In the genomic region with DNA sequence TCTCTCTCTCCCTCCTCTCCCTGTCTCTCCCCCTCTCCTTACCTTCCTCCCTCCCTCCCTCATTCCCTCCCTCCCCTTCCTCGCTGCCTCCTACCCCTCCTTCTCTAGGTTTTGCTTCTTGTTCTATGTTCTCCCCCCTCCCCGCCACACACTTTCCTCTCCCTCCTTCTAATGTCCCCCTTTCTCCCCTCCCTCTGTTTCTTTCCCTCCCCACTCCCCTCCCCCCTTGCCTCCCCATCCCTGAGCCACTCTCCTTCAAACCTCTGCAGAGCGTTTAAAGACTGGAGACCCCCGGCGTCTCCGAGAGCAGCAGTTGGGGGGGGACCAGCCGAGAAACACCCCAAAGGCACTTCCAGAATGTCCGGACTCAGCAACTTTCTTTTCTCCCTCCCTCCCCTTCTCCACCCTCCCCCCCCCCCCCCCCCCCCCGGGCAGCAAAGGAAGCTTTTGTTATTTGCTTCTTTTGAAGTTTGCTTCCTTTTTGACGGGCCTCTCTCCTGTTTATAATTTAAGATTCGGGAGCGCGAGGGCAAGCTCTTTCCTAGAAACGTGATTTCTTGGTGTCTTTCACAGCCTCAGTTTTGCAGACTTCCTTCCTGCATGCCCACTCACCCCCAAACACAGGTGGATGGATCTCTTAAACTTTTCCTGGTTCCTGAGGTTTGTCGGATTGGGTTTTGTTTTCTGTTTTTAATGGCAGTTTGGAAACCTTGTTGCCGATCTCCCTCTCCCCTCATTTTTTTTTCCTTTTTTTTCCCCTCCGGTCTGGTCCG, we compare ENCODE assay signal across 11 mouse cellular contexts. TPM values are rescaled to one million over a fixed set of nuclear protein-coding genes. Genes with fewer than 3 reads are reported as not detected.
DNase-seq lines count a peak whose midpoint lies in the region; ATAC-seq and TF ChIP-seq lines count a peak whose summit lies in the region.
"Had no signal": no experiment of that assay in that cellular context is flagged by ENCODE, and none has a peak within 500 bp of the region (broad histone marks: within the 10 kb centered on the region; RNA-seq: fewer than 3 reads in every experiment).

No protein-coding gene starts in this region.

- H3K79me2 ChIP-seq in myocyte (ENCODE audit: control insufficient read depth, insufficient read depth): peaks cover 16% of the 10 kb centered on the region

- H3K4me1 ChIP-seq in hindbrain, embryonic 10.5 days (replicated peaks): peaks cover 50% of the 10 kb centered on the region
- 0 out of 2 replicates have a peak, but pooled peaks cover 3% of the 10 kb centered on the region for H3K4me1 ChIP-seq in lung, postnatal 0 days (ENCODE audit: insufficient read depth, low read depth, low read length)

- no peak for TF ChIP-seq POLR2A in brain, embryonic 14.5 days (IDR thresholded peaks at IDR 0.05; ENCODE audit: borderline replicate concordance, extremely low read depth, insufficient read depth, insufficient read length, poor library complexity, severe bottlenecking)
- no peak for TF ChIP-seq POLR2A in myocyte (IDR thresholded peaks at IDR 0.05; ENCODE audit: insufficient read length, low read depth)

- under 1% methylated on average over 18 of the region's 18 CpGs for WGBS in hindbrain, embryonic 10.5 days
- WGBS in lung, postnatal 0 days: 2% methylated on average over 17 of the region's 18 CpGs

- no peak overlapping the region for H3K9ac ChIP-seq in lung, postnatal 0 days (replicated peaks; ENCODE audit: low read depth)
- H3K9ac ChIP-seq: liver, embryonic 15.5 days had no signal

- ATAC-seq in lung, postnatal 0 days: no peak

- no peak overlapping the region for H3ac ChIP-seq in myocyte (ENCODE audit: control insufficient read depth, insufficient read length)

- peaks cover 100% of the 10 kb centered on the region for H3K27me3 ChIP-seq in hindbrain, embryonic 10.5 days (ENCODE audit: insufficient read depth, poor library complexity, severe bottlenecking)
- no peaks in the 10 kb centered on the region for H3K27me3 ChIP-seq in myocyte (ENCODE audit: control insufficient read depth, insufficient read depth, insufficient read length)
- peaks cover 90% of the 10 kb centered on the region for H3K27me3 ChIP-seq in lung, postnatal 0 days (replicated peaks; ENCODE audit: insufficient read depth, low read length)

- H3K4me3 ChIP-seq in hindbrain, embryonic 10.5 days: peak overlapping the region; percentile 69
- H3K4me3 ChIP-seq in myocyte: peak overlapping the region; percentile 51
- no peak overlapping the region for H3K4me3 ChIP-seq in lung, postnatal 0 days (ENCODE audit: low read depth, low read length)
- H3K4me3 ChIP-seq: liver, embryonic 15.5 days had no signal

- peak overlapping the region; percentile 94 for H3K27ac ChIP-seq in hindbrain, embryonic 10.5 days
- no peak overlapping the region for H3K27ac ChIP-seq in lung, postnatal 0 days (ENCODE audit: low read length)
- H3K27ac ChIP-seq: liver, embryonic 15.5 days had no signal

- H3K9me3 ChIP-seq in hindbrain, embryonic 10.5 days: no peaks in the 10 kb centered on the region
- no peaks in the 10 kb centered on the region for H3K9me3 ChIP-seq in lung, postnatal 0 days (ENCODE audit: low read length)
- H3K9me3 ChIP-seq: liver, embryonic 15.5 days had no signal

- TF ChIP-seq CTCF in brain, embryonic 14.5 days (IDR thresholded peaks at IDR 0.05; ENCODE audit: borderline replicate concordance, extremely low read depth, insufficient read depth, insufficient read length): no peak
- TF ChIP-seq CTCF in lung, postnatal 0 days (IDR thresholded peaks at IDR 0.05): no peak

- peaks cover 27% of the 10 kb centered on the region for H3K36me3 ChIP-seq in hindbrain, embryonic 10.5 days
- no peaks in the 10 kb centered on the region for H3K36me3 ChIP-seq in myocyte (ENCODE audit: control insufficient read depth, insufficient read depth)
- H3K36me3 ChIP-seq in lung, postnatal 0 days (ENCODE audit: insufficient read depth, low read length): no peaks in the 10 kb centered on the region
- H3K36me3 ChIP-seq: G1E; liver, embryonic 15.5 days had no signal

- no peak for TF ChIP-seq EP300 in lung, postnatal 0 days (IDR thresholded peaks at IDR 0.05)

- H3K4me2 ChIP-seq in myocyte (ENCODE audit: low read depth): peak overlapping the region; percentile 50
- H3K4me2 ChIP-seq in lung, postnatal 0 days (replicated peaks; ENCODE audit: low read depth, low read length): no peak overlapping the region
- H3K4me2 ChIP-seq: liver, embryonic 15.5 days had no signal

- DNase-seq in brain, embryonic 14.5 days (ENCODE audit: low read depth): peak; percentile 91
- DNase-seq in cerebellum, postnatal 36 days: peak; percentile 43 to 50
- peak; percentile 64 for DNase-seq in hindbrain, embryonic 10.5 days (ENCODE audit: low spot score)
- DNase-seq in lung, postnatal 0 days (ENCODE audit: low spot score): no peak
- DNase-seq in right cerebral cortex, postnatal 4 days: no peak
- no peak for DNase-seq in right cerebral cortex, adult 2 months (ENCODE audit: low spot score in 2 of 2)
- no peak for DNase-seq in kidney, postnatal 25 days
- DNase-seq: gastrocnemius, postnatal 10 days had no signal

TF ChIP-seq in myocyte, 11 proteins besides CTCF, POLR2A, EP300 and RAD21:
- TF ChIP-seq CEBPB (IDR thresholded peaks at IDR 0.05; ENCODE audit: insufficient read depth, poor library complexity, severe bottlenecking) (no peak), TCF3 (IDR thresholded peaks at IDR 0.05; ENCODE audit: insufficient read length, low read depth) (no peak), USF1 (IDR thresholded peaks at IDR 0.05; ENCODE audit: low read depth) (no peak), REST (IDR thresholded peaks at IDR 0.05; ENCODE audit: insufficient read depth, insufficient read length) (no peak), E2F4 (IDR thresholded peaks at IDR 0.05; ENCODE audit: insufficient read depth) (no peak), TCF12 (IDR thresholded peaks at IDR 0.05; ENCODE audit: insufficient read depth, poor library complexity, severe bottlenecking) (no peak), SRF (IDR thresholded peaks at IDR 0.05; ENCODE audit: control insufficient read depth, insufficient read length, low read depth) (no peak), MYOD1 (IDR thresholded peaks at IDR 0.05; ENCODE audit: control insufficient read depth in 1 of 3, insufficient read length in 2 of 3, low read depth in 2 of 3) (no peak), POLR2AphosphoS2 (IDR thresholded peaks at IDR 0.05; ENCODE audit: insufficient read length, low read depth) (no peak), MYOG (IDR thresholded peaks at IDR 0.05; ENCODE audit: control insufficient read depth in 1 of 3, insufficient read depth in 1 of 3, insufficient read length in 2 of 3, low read depth in 2 of 3) (no peak), MAX (IDR thresholded peaks at IDR 0.05; ENCODE audit: low read depth) (no peak)

RNA-seq across cellular contexts. Expression of a gene that starts 0.8 kb away (rescaled TPM):
- polyA plus RNA-seq in brain, embryonic 14.5 days (2012; rRNA removed): 576 and 642 TPM in 2 replicates
- polyA plus RNA-seq in hindbrain, embryonic 10.5 days (2016; fragmentation: Nextera tagmentation; extraction: Ambion mirVana): 6.9 and 8.1 TPM in 2 replicates
- 5.4 TPM for polyA plus RNA-seq in myocyte (2012; fragmentation: generic; extraction: Trizol)
- polyA plus RNA-seq in lung, postnatal 0 days (2015; fragmentation: Nextera tagmentation; extraction: Ambion mirVana): not detected in 2 replicates
- polyA plus RNA-seq: G1E had no signal

RNA-seq across cellular contexts. Expression of a gene that starts 4.2 kb away (rescaled TPM):
- polyA plus RNA-seq in brain, embryonic 14.5 days (2012; rRNA removed): 89.6 and 91.1 TPM in 2 replicates
- polyA plus RNA-seq in hindbrain, embryonic 10.5 days (2016; fragmentation: Nextera tagmentation; extraction: Ambion mirVana): 16.9 and 19.8 TPM in 2 replicates
- 1.3 TPM for polyA plus RNA-seq in myocyte (2012; fragmentation: generic; extraction: Trizol)
- not detected in 2 replicates for polyA plus RNA-seq in lung, postnatal 0 days (2015; fragmentation: Nextera tagmentation; extraction: Ambion mirVana)
- polyA plus RNA-seq: G1E; liver, embryonic 15.5 days had no signal

Comparison
In these comparisons a context has a peak if more than half of its experiments do, and no peak if none do; other contexts are left out.
1. DNase-seq: peak in brain, embryonic 14.5 days (single experiment), cerebellum, postnatal 36 days (2 of 2) and hindbrain, embryonic 10.5 days (single experiment); none in lung, postnatal 0 days (single experiment), right cerebral cortex, postnatal 4 days (single experiment), right cerebral cortex, adult 2 months (0 of 2) and kidney, postnatal 25 days (0 of 2).
2. RNA of a gene that starts 0.8 kb away (polyA plus RNA-seq): 576 to 642 TPM in brain, embryonic 14.5 days; 6.9 to 8.1 TPM in hindbrain, embryonic 10.5 days, 5.4 TPM in myocyte (single experiment) and not detected in lung, postnatal 0 days; every median in the first group is over 10 times any median in the second.